Mouse (Mus musculus) C2C12 (cell line): ENCODE data around the gene Tet3.

Experiments
- CTCF ChIP-seq: IDR thresholded peaks from one replicate; pipeline ENCODE4 v1.5.1; 2011; ENCODE audit not compliant: control insufficient read depth, insufficient read depth, insufficient read length
- FOSL1 ChIP-seq: IDR thresholded peaks from one replicate; pipeline ENCODE4 v1.8.0; 2011; ENCODE audit warnings: mild to moderate bottlenecking, low read length; ENCODE audit not compliant: poor library complexity, insufficient read depth, severe bottlenecking
- MYOD1 ChIP-seq: IDR thresholded peaks from one replicate; pipeline ENCODE4 v1.6.1; 2011; ENCODE audit warnings: low read depth; ENCODE audit not compliant: control insufficient read depth, insufficient read length
- USF1 ChIP-seq: IDR thresholded peaks from one replicate; pipeline ENCODE4 v1.6.1; 2011; ENCODE audit warnings: low read depth, mild to moderate bottlenecking, control low read depth, moderate library complexity

DNA sequence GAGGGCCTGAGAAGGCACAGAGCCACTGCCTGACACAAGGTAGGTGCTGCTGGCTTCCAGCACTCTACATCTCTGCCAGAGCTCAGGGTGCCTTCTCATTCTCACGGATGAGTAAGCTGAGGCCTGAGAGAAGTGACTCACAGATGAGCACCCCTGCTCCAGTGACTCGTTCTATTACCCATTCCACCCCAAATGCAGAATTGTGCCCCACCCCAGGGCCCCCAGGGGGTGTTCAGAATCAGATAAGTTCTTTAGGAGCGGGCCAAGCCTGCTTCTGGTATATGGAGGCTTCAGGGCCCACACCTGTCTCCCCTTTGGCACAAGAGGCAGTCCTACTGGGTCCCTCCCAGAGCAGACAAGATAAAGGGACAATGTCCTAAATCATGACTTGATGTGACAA lies 16.2 kb downstream of the Tet3 start:
- no peak for TF ChIP-seq USF1
- no peak for TF ChIP-seq CTCF
- TF ChIP-seq FOSL1, result peak; percentile 68
- TF ChIP-seq MYOD1, result peak; percentile 67
